Mouse (Mus musculus): ENCODE measurements at regions not wholly inside any gene's neighbourhood (a gene's known extent, or its start where the extent isn't known, plus 50 kb on each side); places are given as distances from the start of the nearest gene placed in this dataset.

GRCm38 (mm10) chr5:17021636-17022035 is 230.0 kb downstream of the Gm28710 start:
- H3K27me3 ChIP-seq (ENCODE audit: insufficient read depth, low read length) = no peaks in the 10 kb centered on the region
- H3K9me3 ChIP-seq (ENCODE audit: low read length) = no peaks in the 10 kb centered on the region
- no peaks in the 10 kb centered on the region for H3K36me3 ChIP-seq (ENCODE audit: insufficient read depth, low read length)
- no peak overlapping the region for H3K4me2 ChIP-seq (replicated peaks; ENCODE audit: low read depth, low read length)
- H3K4me1 ChIP-seq (ENCODE audit: insufficient read depth, low read length) = no peaks in the 10 kb centered on the region
- no peak for ATAC-seq (ENCODE audit: low FRiP score, low TSS enrichment)
- H3K9ac ChIP-seq (replicated peaks; ENCODE audit: low read length) = no peak overlapping the region
- H3K27ac ChIP-seq (ENCODE audit: low read length) = no peak overlapping the region
- H3K4me3 ChIP-seq (ENCODE audit: low read length) = no peak overlapping the region

GRCm38 (mm10) chr5:17053935-17054334 is 262.3 kb downstream of the Gm28710 start:
- no peak overlapping the region for H3K27ac ChIP-seq (ENCODE audit: low read length)
- H3K4me2 ChIP-seq (replicated peaks; ENCODE audit: low read depth, low read length) = no peak overlapping the region
- peak; percentile 59; the same call in 1 of the 2 replicates for ATAC-seq (ENCODE audit: low FRiP score, low TSS enrichment)
- WGBS = 28% methylated on average over 2 of the region's 2 CpGs
- no peak overlapping the region for H3K4me3 ChIP-seq (ENCODE audit: low read length)
- H3K9me3 ChIP-seq (ENCODE audit: low read length) = no peaks in the 10 kb centered on the region
- H3K4me1 ChIP-seq (ENCODE audit: insufficient read depth, low read length) = no peaks in the 10 kb centered on the region
- no peaks in the 10 kb centered on the region for H3K27me3 ChIP-seq (ENCODE audit: insufficient read depth, low read length)
- no peak overlapping the region for H3K9ac ChIP-seq (replicated peaks; ENCODE audit: low read length)
- no peaks in the 10 kb centered on the region for H3K36me3 ChIP-seq (ENCODE audit: insufficient read depth, low read length)

GRCm38 (mm10) chr5:17064565-17064964 is 273.0 kb downstream of the Gm28710 start:
- H3K4me2 ChIP-seq (replicated peaks; ENCODE audit: low read depth, low read length) = no peak overlapping the region
- 96% methylated on average over 8 of the region's 8 CpGs for WGBS
- no peak overlapping the region for H3K27ac ChIP-seq (ENCODE audit: low read length)
- H3K4me3 ChIP-seq (ENCODE audit: low read length) = no peak overlapping the region
- no peak overlapping the region for H3K9ac ChIP-seq (replicated peaks; ENCODE audit: low read length)
- H3K36me3 ChIP-seq (ENCODE audit: insufficient read depth, low read length) = no peaks in the 10 kb centered on the region
- no peaks in the 10 kb centered on the region for H3K4me1 ChIP-seq (ENCODE audit: insufficient read depth, low read length)
- no peak for ATAC-seq (ENCODE audit: low FRiP score, low TSS enrichment)
- H3K27me3 ChIP-seq (ENCODE audit: insufficient read depth, low read length) = no peaks in the 10 kb centered on the region
- peaks cover 4% of the 10 kb centered on the region; the same call in 1 of the 2 replicates for H3K9me3 ChIP-seq (ENCODE audit: low read length)

- no peak overlapping the region for H3K27ac ChIP-seq (ENCODE audit: low read length)
- no peaks in the 10 kb centered on the region for H3K27me3 ChIP-seq (ENCODE audit: insufficient read depth, low read length)
- no peaks in the 10 kb centered on the region for H3K9me3 ChIP-seq (ENCODE audit: low read length)
- WGBS = 66% methylated on average over 1 of the region's 1 CpGs
- H3K4me3 ChIP-seq (ENCODE audit: low read length) = no peak overlapping the region
- no peak for ATAC-seq (ENCODE audit: low FRiP score, low TSS enrichment)
- H3K4me1 ChIP-seq (ENCODE audit: insufficient read depth, low read length) = no peaks in the 10 kb centered on the region
- no peak overlapping the region for H3K4me2 ChIP-seq (replicated peaks; ENCODE audit: low read depth, low read length)
- no peak overlapping the region for H3K9ac ChIP-seq (replicated peaks; ENCODE audit: low read length)
- H3K36me3 ChIP-seq (ENCODE audit: insufficient read depth, low read length) = no peaks in the 10 kb centered on the region
These were observed 288.8 kb downstream of the Gm28710 start for GRCm38 (mm10) chr5:17080405-17080804.

- Histone ChIP-seq H3K4me1 (ENCODE audit: insufficient read depth, low read length) (0 out of 2 replicates have a peak, but pooled peaks cover 3% of the 10 kb centered on the region), H3K27me3 (ENCODE audit: insufficient read depth, low read length) (no peaks in the 10 kb centered on the region), H3K9me3 (ENCODE audit: low read length) (no peaks in the 10 kb centered on the region), H3K4me3 (ENCODE audit: low read length) (no peak overlapping the region), H3K9ac (replicated peaks; ENCODE audit: low read length) (no peak overlapping the region), H3K4me2 (replicated peaks; ENCODE audit: low read depth, low read length) (no peak overlapping the region), H3K27ac (ENCODE audit: low read length) (no peak overlapping the region), H3K36me3 (ENCODE audit: insufficient read depth, low read length) (no peaks in the 10 kb centered on the region)
- no peak for ATAC-seq (ENCODE audit: low FRiP score, low TSS enrichment)
- 89% methylated on average over 1 of the region's 1 CpGs for WGBS
These were observed 261.4 kb upstream of the Speer4f2 start for GRCm38 (mm10) chr5:17111556-17111955.

GRCm38 (mm10) chr5:17112026-17112425 is 261.0 kb upstream of the Speer4f2 start:
- H3K4me2 ChIP-seq (replicated peaks; ENCODE audit: low read depth, low read length) = no peak overlapping the region
- H3K27ac ChIP-seq (ENCODE audit: low read length) = no peak overlapping the region
- H3K4me1 ChIP-seq (ENCODE audit: insufficient read depth, low read length) = 0 out of 2 replicates have a peak, but pooled peaks cover 3% of the 10 kb centered on the region
- no peaks in the 10 kb centered on the region for H3K27me3 ChIP-seq (ENCODE audit: insufficient read depth, low read length)
- WGBS = 56% methylated on average over 2 of the region's 2 CpGs
- no peaks in the 10 kb centered on the region for H3K36me3 ChIP-seq (ENCODE audit: insufficient read depth, low read length)
- no peak overlapping the region for H3K9ac ChIP-seq (replicated peaks; ENCODE audit: low read length)
- ATAC-seq (ENCODE audit: low FRiP score, low TSS enrichment) = peak; percentile 27; the same call in 1 of the 2 replicates
- no peak overlapping the region for H3K4me3 ChIP-seq (ENCODE audit: low read length)
- no peaks in the 10 kb centered on the region for H3K9me3 ChIP-seq (ENCODE audit: low read length)

GRCm38 (mm10) chr5:17115035-17115434 is 257.9 kb upstream of the Speer4f2 start:
- Histone ChIP-seq H3K36me3 (ENCODE audit: insufficient read depth, low read length) (no peaks in the 10 kb centered on the region), H3K4me2 (replicated peaks; ENCODE audit: low read depth, low read length) (no peak overlapping the region), H3K4me3 (ENCODE audit: low read length) (no peak overlapping the region), H3K27ac (ENCODE audit: low read length) (no peak overlapping the region), H3K9me3 (ENCODE audit: low read length) (no peaks in the 10 kb centered on the region), H3K27me3 (ENCODE audit: insufficient read depth, low read length) (no peaks in the 10 kb centered on the region), H3K4me1 (ENCODE audit: insufficient read depth, low read length) (0 out of 2 replicates have a peak, but pooled peaks cover 3% of the 10 kb centered on the region), H3K9ac (replicated peaks; ENCODE audit: low read length) (no peak overlapping the region)
- no peak for ATAC-seq (ENCODE audit: low FRiP score, low TSS enrichment)
- WGBS = 63% methylated on average over 3 of the region's 3 CpGs

- Histone ChIP-seq H3K36me3 (ENCODE audit: insufficient read depth, low read length) (no peaks in the 10 kb centered on the region), H3K27ac (ENCODE audit: low read length) (no peak overlapping the region), H3K27me3 (ENCODE audit: insufficient read depth, low read length) (no peaks in the 10 kb centered on the region), H3K4me1 (ENCODE audit: insufficient read depth, low read length) (0 out of 2 replicates have a peak, but pooled peaks cover 3% of the 10 kb centered on the region), H3K9me3 (ENCODE audit: low read length) (no peaks in the 10 kb centered on the region), H3K4me3 (ENCODE audit: low read length) (no peak overlapping the region), H3K9ac (replicated peaks; ENCODE audit: low read length) (no peak overlapping the region), H3K4me2 (replicated peaks; ENCODE audit: low read depth, low read length) (no peak overlapping the region)
- 64% methylated on average over 3 of the region's 3 CpGs for whole genome bisulfite sequencing
- peak; percentile 86; the same call in 1 of the 2 replicates for ATAC-seq (ENCODE audit: low FRiP score, low TSS enrichment)
These were observed 256.9 kb upstream of the Speer4f2 start for GRCm38 (mm10) chr5:17116072-17116471.

- H3K4me3 ChIP-seq (ENCODE audit: low read length) = no peak overlapping the region
- H3K27ac ChIP-seq (ENCODE audit: low read length) = no peak overlapping the region
- H3K4me2 ChIP-seq (replicated peaks; ENCODE audit: low read depth, low read length) = no peak overlapping the region
- no peaks in the 10 kb centered on the region for H3K27me3 ChIP-seq (ENCODE audit: insufficient read depth, low read length)
- H3K9ac ChIP-seq (replicated peaks; ENCODE audit: low read length) = no peak overlapping the region
- no peak for ATAC-seq (ENCODE audit: low FRiP score, low TSS enrichment)
- H3K9me3 ChIP-seq (ENCODE audit: low read length) = no peaks in the 10 kb centered on the region
- no peaks in the 10 kb centered on the region for H3K36me3 ChIP-seq (ENCODE audit: insufficient read depth, low read length)
- WGBS = 77% methylated on average over 2 of the region's 2 CpGs
- H3K4me1 ChIP-seq (ENCODE audit: insufficient read depth, low read length) = no peaks in the 10 kb centered on the region
These were observed 247.7 kb upstream of the Speer4f2 start for GRCm38 (mm10) chr5:17125240-17125639.

- no peaks in the 10 kb centered on the region for H3K4me1 ChIP-seq (ENCODE audit: insufficient read depth, low read length)
- H3K4me2 ChIP-seq (replicated peaks; ENCODE audit: low read depth, low read length) = no peak overlapping the region
- H3K4me3 ChIP-seq (ENCODE audit: low read length) = no peak overlapping the region
- no peaks in the 10 kb centered on the region for H3K27me3 ChIP-seq (ENCODE audit: insufficient read depth, low read length)
- H3K27ac ChIP-seq (ENCODE audit: low read length) = no peak overlapping the region
- no peaks in the 10 kb centered on the region for H3K36me3 ChIP-seq (ENCODE audit: insufficient read depth, low read length)
- no peak overlapping the region for H3K9ac ChIP-seq (replicated peaks; ENCODE audit: low read length)
- ATAC-seq (ENCODE audit: low FRiP score, low TSS enrichment) = no peak
- WGBS = 75% methylated on average over 4 of the region's 4 CpGs
- H3K9me3 ChIP-seq (ENCODE audit: low read length) = no peaks in the 10 kb centered on the region
These were observed 245.5 kb upstream of the Speer4f2 start for GRCm38 (mm10) chr5:17127501-17127900.
